Mouse (Mus musculus) small intestine, adult 2 months (tissue): Measurements from ENCODE around the gene Helz.

Source experiments
- CTCF ChIP-seq: fragments of 200-500 bp; IDR thresholded peaks from 2 replicates; pipeline ENCODE4 v1.5.1; 2012; ENCODE audit warnings: low read depth, mild to moderate bottlenecking, control low read depth, inconsistent platforms, low read length, moderate library complexity, mixed read lengths; ENCODE audit not compliant: insufficient replicate concordance, insufficient read length; ENCODE audit errors: extremely low read depth
- POLR2A ChIP-seq: fragments of 200-500 bp; IDR thresholded peaks from 2 replicates; pipeline ENCODE4 v1.6.1; 2012; ENCODE audit warnings: low read depth, mild to moderate bottlenecking, control low read depth, inconsistent platforms, low read length, moderate library complexity

GRCm38 (mm10) chr11:107731498-107731897 is 183.8 kb downstream of the Helz start:
- TF ChIP-seq CTCF, result no peak
- TF ChIP-seq POLR2A, result no peak
